Mouse (Mus musculus) kidney, embryonic 14.5 days (tissue): ENCODE measurements around the gene Batf2. TPM values are rescaled to one million over a fixed set of nuclear protein-coding genes. Genes with fewer than 3 reads are reported as not detected.
A peak's percentile ranks its signal among the peaks of the same experiment; 100 is the strongest.

Experiments
- ATAC-seq: fragments of 200-750 bp; cut with Nextera tagmentation; 2 replicates; pipeline ENCODE4 v1.8.0; 2017; ENCODE audit warnings: moderate number of reproducible peaks, mild to moderate bottlenecking, moderate TSS enrichment, moderate library complexity; ENCODE audit not compliant: low FRiP score, low TSS enrichment
- H3K27ac ChIP-seq: fragments of 300-500 bp; sonication (generic); 2 replicates; pipeline ENCODE4 v1.5.1; 2014; ENCODE audit warnings: low read depth, mild to moderate bottlenecking, low read length, moderate library complexity, mixed read lengths
- H3K27me3 ChIP-seq: fragments of 300-500 bp; sonication (generic); 2 replicates; pipeline ENCODE4 v1.6.1; 2014; ENCODE audit warnings: mild to moderate bottlenecking, low read length; ENCODE audit not compliant: control insufficient read depth, insufficient read depth
- H3K36me3 ChIP-seq: fragments of 300-500 bp; sonication (generic); 2 replicates; pipeline ENCODE4 v1.6.1; 2014; ENCODE audit warnings: low read length, mixed read lengths; ENCODE audit not compliant: control insufficient read depth, insufficient read depth
- H3K4me1 ChIP-seq: fragments of 300-500 bp; sonication (generic); 2 replicates; pipeline ENCODE4 v1.6.1; 2014; ENCODE audit warnings: low read length, mixed read lengths; ENCODE audit not compliant: control insufficient read depth, insufficient read depth
- H3K4me2 ChIP-seq: fragments of 300-500 bp; sonication (generic); replicated peaks from 2 replicates; pipeline ENCODE4 v1.6.1; 2014; ENCODE audit warnings: low read depth, mild to moderate bottlenecking, low read length
- H3K4me3 ChIP-seq: fragments of 300-500 bp; sonication (generic); 2 replicates; pipeline ENCODE4 v1.5.1; 2014; ENCODE audit warnings: mild to moderate bottlenecking, low read length
- H3K9ac ChIP-seq: fragments of 300-500 bp; sonication (generic); 2 replicates; pipeline ENCODE4 v1.6.1; 2014; ENCODE audit warnings: low read depth, mild to moderate bottlenecking, low read length, moderate library complexity
- H3K9me3 ChIP-seq: fragments of 300-500 bp; sonication (generic); 2 replicates; pipeline ENCODE4 v1.6.1; 2016; ENCODE audit warnings: low read length; ENCODE audit not compliant: control insufficient read depth
- WGBS: fragments of 180-500 bp; shearing (Covaris S2); extraction: QIAGEN DNeasy Blood & Tissue Kit; methylation state at CpG from one replicate; pipeline ENCODE4 v1.1.7; 2014; 5-methylcytosine and 5-hydroxymethylcytosine counted together
- polyA plus RNA-seq: library from polyadenylated mRNA; unstranded; fragments of >200 nt; fragmentation: Nextera tagmentation; extraction: Ambion mirVana; gene quantifications from 2 replicates; pipeline ENCODE4 v1.2.1, GENCODE M21; 2014

Gene Batf2
- polyA plus RNA-seq, 1 experiment from 2014 or later = 0.15 TPM

- no peaks in the 10 kb centered on the region for H3K27me3 ChIP-seq
- H3K4me2 ChIP-seq = peak within 1 kb of the TSS; percentile 84
- peak; percentile 80 for ATAC-seq
- peaks cover 4% of the 10 kb centered on the region; the same call in 1 of the 2 replicates for H3K36me3 ChIP-seq
- peak within 1 kb of the TSS; percentile 93 for H3K27ac ChIP-seq
- no peaks in the 10 kb centered on the region for H3K9me3 ChIP-seq
- 0% methylated on average over 15 of the region's 15 CpGs for WGBS
- H3K4me1 ChIP-seq = 0 out of 2 replicates have a peak, but pooled peaks cover 5% of the 10 kb centered on the region
- H3K9ac ChIP-seq = peak within 1 kb of the TSS; percentile 75
- H3K4me3 ChIP-seq = peak within 1 kb of the TSS; percentile 63
Measured at GRCm38 (mm10) chr19:6141394-6141749, 589 bp downstream of the Batf2 start, which contains the start of gene Arl2. TSS of gene Arl2 (minus strand) at chr19:6141548.

GRCm38 (mm10) chr19:6144842-6145241, 4.1 kb downstream of the Batf2 start:
- no peak overlapping the region for H3K4me2 ChIP-seq
- ATAC-seq = no peak
- no peak overlapping the region for H3K27ac ChIP-seq
- H3K4me1 ChIP-seq = 0 out of 2 replicates have a peak, but pooled peaks cover 5% of the 10 kb centered on the region
- 71% methylated on average over 5 of the region's 5 CpGs for WGBS
- no peaks in the 10 kb centered on the region for H3K27me3 ChIP-seq
- no peaks in the 10 kb centered on the region for H3K36me3 ChIP-seq
- no peak overlapping the region for H3K4me3 ChIP-seq
- no peak overlapping the region for H3K9ac ChIP-seq
- no peaks in the 10 kb centered on the region for H3K9me3 ChIP-seq

- H3K27me3 ChIP-seq = no peaks in the 10 kb centered on the region
- H3K36me3 ChIP-seq = no peaks in the 10 kb centered on the region
- H3K27ac ChIP-seq = no peak overlapping the region
- no peak overlapping the region for H3K9ac ChIP-seq
- H3K4me3 ChIP-seq = no peak overlapping the region
- 60% methylated on average over 9 of the region's 9 CpGs for WGBS
- H3K4me1 ChIP-seq = no peaks in the 10 kb centered on the region
- ATAC-seq = no peak
- no peak overlapping the region for H3K4me2 ChIP-seq
- H3K9me3 ChIP-seq = no peaks in the 10 kb centered on the region
Measured at GRCm38 (mm10) chr19:6155174-6155573, 14.4 kb downstream of the Batf2 start.

DNA sequence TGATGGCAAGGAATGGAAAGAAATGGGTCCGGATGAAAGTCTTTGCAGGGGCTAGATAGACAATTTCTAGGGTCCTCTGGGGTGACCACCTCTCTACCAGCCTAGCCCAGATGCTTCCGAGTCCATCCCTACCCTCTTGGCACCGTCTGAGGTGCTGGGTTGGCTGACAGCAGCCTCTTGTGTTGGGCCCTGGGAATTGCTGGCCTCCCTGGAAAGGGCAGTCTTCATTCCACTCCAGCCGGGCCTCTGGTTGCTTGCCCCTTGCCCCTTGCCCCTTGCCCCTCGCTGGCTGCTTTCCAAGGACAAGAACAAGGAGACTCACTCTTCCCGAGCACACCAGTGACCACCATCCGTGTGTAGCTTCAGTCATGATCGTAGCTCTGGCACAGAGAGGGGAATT, 15.6 kb downstream of the Batf2 start:
- H3K36me3 ChIP-seq = no peaks in the 10 kb centered on the region
- no peaks in the 10 kb centered on the region for H3K4me1 ChIP-seq
- no peak overlapping the region for H3K27ac ChIP-seq
- ATAC-seq = no peak
- no peak overlapping the region for H3K4me3 ChIP-seq
- H3K27me3 ChIP-seq = no peaks in the 10 kb centered on the region
- WGBS = 61% methylated on average over 8 of the region's 8 CpGs
- H3K9me3 ChIP-seq = no peaks in the 10 kb centered on the region
- H3K4me2 ChIP-seq = no peak overlapping the region
- no peak overlapping the region for H3K9ac ChIP-seq

GRCm38 (mm10) chr19:6157220-6157619, 16.4 kb downstream of the Batf2 start:
- Histone ChIP-seq H3K4me3 (no peak overlapping the region), H3K27ac (no peak overlapping the region), H3K9ac (no peak overlapping the region), H3K9me3 (no peaks in the 10 kb centered on the region), H3K36me3 (no peaks in the 10 kb centered on the region), H3K4me1 (no peaks in the 10 kb centered on the region), H3K27me3 (no peaks in the 10 kb centered on the region), H3K4me2 (no peak overlapping the region)
- WGBS = 65% methylated on average over 6 of the region's 6 CpGs
- no peak for ATAC-seq

DNA sequence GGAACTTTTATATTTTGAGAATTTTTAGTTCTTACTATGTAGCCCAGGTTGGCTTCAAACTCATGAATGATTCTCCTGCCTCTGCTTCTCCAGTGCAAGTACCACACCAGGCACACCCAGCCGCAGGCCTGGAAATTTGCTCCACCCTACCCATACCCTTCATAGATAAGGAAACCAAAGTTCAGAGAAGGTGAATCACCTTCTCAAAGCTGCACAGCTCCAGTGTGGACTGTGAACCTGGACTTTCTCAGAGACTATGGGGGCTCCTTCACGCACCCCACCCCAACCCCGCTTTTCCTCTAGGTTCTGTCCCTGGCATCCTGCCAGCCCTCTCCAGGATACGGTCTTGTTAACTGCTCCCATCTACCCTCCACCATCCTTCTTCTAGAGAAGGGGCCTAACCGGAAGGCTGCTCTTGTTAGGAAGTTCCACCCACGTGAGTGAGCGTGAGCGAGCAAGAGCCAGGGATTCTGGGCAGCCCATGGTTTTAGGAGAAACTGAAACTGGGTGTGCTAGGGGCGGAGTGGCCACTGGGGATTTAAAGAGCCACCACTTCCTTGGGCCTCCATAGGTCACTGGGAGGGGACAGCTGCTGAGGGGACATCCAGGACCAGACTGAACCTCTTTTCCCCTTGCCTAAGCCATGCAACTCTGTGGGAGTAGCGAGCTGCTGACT, 23.2 kb downstream of the Batf2 start:
- H3K4me1 ChIP-seq = no peaks in the 10 kb centered on the region
- H3K4me2 ChIP-seq = no peak overlapping the region
- H3K4me3 ChIP-seq = no peak overlapping the region
- H3K27me3 ChIP-seq = no peaks in the 10 kb centered on the region
- H3K9ac ChIP-seq = no peak overlapping the region
- no peaks in the 10 kb centered on the region for H3K9me3 ChIP-seq
- no peak overlapping the region for H3K27ac ChIP-seq
- WGBS = 62% methylated on average over 10 of the region's 10 CpGs
- ATAC-seq = no peak
- no peaks in the 10 kb centered on the region for H3K36me3 ChIP-seq

DNA sequence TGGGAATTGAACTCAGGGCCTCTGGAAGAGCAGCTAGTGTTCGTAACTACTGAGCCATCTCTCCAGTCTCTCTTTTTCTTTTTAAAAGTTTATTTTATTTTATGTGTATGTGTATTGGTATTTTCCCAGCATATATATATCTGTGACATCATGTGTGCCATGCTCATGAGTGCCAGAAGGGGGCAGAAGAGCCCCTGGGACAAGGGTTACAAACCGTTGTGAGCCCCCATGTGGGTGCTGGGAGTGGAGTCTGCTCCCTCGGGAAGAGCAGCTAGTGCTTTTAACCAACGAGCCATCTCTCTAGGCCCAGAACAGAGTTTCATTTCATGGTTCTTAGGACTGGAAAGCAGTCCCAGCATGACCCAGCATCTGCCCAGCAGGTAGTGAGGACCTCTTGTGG, 26.0 kb downstream of the Batf2 start:
- WGBS = 86% methylated on average over 4 of the region's 4 CpGs
- Histone ChIP-seq H3K4me2 (no peak overlapping the region), H3K27me3 (no peaks in the 10 kb centered on the region), H3K4me1 (no peaks in the 10 kb centered on the region), H3K27ac (no peak overlapping the region), H3K36me3 (no peaks in the 10 kb centered on the region), H3K9ac (no peak overlapping the region), H3K9me3 (no peaks in the 10 kb centered on the region), H3K4me3 (no peak overlapping the region)
- no peak for ATAC-seq

GRCm38 (mm10) chr19:6171215-6171614, 30.4 kb downstream of the Batf2 start:
- H3K36me3 ChIP-seq = no peaks in the 10 kb centered on the region
- 83% methylated on average over 8 of the region's 8 CpGs for WGBS
- H3K4me1 ChIP-seq = no peaks in the 10 kb centered on the region
- H3K9me3 ChIP-seq = no peaks in the 10 kb centered on the region
- no peak overlapping the region for H3K27ac ChIP-seq
- H3K4me3 ChIP-seq = no peak overlapping the region
- no peak overlapping the region for H3K9ac ChIP-seq
- no peaks in the 10 kb centered on the region for H3K27me3 ChIP-seq
- H3K4me2 ChIP-seq = no peak overlapping the region
- no peak for ATAC-seq

DNA sequence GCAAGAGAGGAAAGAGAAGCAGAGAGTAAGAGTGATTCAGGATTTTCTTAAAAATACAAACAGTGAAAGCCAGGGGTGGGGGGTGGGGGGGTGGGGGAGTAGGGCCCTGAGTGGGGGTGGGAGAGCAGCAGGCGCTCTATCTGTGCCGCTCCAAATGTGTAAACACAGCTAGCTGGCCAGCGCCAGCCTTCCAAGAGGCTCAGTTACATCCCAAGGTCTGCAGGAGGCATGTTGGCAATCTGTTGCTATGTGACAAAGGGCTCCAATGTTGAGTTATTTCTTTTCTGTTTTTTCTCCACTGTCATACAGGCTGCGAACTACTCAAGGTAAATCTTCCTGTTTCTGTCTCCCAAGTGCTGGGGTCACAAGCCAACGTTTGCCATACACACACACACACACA, 34.0 kb downstream of the Batf2 start:
- ATAC-seq = no peak
- H3K36me3 ChIP-seq = no peaks in the 10 kb centered on the region
- no peak overlapping the region for H3K4me3 ChIP-seq
- H3K9ac ChIP-seq = no peak overlapping the region
- H3K4me1 ChIP-seq = no peaks in the 10 kb centered on the region
- H3K9me3 ChIP-seq = no peaks in the 10 kb centered on the region
- no peak overlapping the region for H3K4me2 ChIP-seq
- no peaks in the 10 kb centered on the region for H3K27me3 ChIP-seq
- WGBS = 24% methylated on average over 5 of the region's 5 CpGs
- no peak overlapping the region for H3K27ac ChIP-seq
